Mouse (Mus musculus) spleen, postnatal 4 days (tissue): ENCODE measurements at regions not wholly inside any gene's neighbourhood (a gene's known extent, or its start where the extent isn't known, plus 50 kb on each side); places are given as distances from the start of the nearest gene placed in this dataset.

Source experiments
- DNase-seq, 2 experiments: peaks; one replicate each; pipeline ENCODE4 v3.0.0; 2022; ENCODE audit warnings: low spot score in 2 of 2

DNA sequence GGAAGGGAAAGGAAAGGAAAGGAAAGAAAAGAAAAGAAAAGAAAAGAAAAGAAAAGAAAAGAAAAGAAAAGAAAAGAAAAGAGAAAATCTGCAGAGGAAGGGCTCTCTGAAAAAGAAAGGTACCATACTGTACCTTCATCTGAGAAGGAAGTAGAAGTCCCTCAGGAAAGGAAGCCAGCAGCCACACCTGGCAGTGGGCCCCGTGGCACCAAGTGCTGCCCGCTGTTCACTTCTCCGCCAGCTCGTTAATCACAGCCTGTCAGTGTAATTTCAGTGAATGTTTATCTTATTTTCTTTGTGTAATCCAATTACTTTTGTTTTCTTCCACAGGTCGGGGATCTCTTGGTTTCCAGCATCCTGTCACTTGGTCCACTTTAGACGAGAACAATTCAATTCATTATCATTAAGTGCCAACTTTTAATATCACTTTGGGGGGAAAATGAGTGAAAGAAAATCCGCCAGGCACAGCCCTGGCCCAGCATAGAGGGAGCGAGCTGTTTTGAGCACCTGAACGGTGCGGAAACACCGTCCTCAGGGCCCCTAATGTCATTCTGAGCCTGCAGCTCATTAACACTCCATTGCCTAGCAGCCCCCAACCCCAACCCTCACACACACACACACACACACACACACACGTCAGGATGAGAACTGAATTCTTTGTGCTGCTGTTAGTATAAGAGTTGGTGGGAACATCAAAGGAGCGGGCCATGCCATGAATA, 309.7 kb downstream of the Irx2 start:
- no peak for DNase-seq

GRCm38 (mm10) chr13:72947374-72948165, 312.7 kb upstream of the Irx4 start:
- DNase-seq: no peak

DNA sequence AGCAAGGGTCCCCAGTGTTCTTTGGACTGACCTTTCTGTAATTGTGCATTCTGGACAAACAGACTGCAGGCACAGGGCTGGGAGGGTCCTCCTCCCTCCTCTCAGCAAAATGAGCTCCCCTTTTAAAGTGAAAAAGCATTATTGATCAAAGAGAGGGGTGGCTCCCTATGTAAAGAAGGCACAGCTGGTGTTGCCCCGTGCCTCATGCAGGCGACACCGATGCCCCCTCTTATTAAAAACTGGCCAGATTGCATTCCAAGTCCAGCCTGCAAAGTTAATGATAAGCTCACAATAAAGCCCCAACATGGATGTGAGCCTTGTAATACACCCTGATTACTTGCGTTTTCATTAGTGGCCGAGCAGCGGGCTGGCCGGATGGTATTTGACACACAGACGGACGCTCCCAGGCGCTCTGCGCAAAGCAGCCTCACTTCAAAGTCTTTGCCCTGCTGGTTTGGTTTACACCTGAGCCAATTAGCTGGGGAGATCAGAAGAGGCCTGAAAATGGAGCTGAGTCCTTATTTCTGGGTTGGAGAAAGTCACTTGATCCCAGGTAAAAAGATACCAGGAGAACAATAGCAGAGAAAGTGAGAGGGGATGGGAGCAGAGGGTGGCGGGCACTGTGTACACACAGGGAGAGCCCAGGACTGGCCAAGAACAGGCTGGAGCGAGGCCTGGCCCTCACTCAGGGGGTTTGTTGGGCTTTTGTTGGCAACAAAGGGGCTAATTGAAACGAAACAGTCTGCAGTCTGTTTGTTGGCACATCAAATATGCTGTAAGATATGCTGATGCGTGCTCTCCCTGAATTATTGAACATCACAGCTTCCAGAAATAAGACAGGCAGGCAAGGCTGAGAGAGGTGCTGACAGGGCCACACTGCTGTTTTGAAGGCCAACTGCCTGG, 301.4 kb upstream of the Irx4 start:
- no peak for DNase-seq

DNA sequence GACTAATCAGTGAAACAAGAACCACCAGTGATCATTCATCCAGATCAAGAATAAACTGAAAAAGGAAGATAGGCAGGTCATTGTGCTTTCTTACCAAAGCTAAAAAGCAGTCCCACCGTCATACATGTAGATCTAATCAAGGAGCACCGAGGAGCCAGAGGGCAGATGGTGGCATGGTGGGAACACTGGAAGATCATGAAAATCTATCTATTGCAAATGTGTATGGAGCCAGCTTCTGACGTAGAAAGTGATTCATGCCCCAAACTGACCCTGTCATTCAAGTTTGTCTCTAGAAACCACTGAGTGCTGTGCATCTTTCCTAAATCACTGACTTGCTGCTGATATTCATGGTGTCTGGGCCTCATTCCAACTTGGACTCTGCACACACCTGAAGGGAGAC, 299.0 kb upstream of the Irx4 start:
- DNase-seq: no peak

- peak in 1 of 2 experiments; percentile 25 for DNase-seq
These were observed 288.1 kb upstream of the Irx4 start for GRCm38 (mm10) chr13:72972165-72972564.

DNA sequence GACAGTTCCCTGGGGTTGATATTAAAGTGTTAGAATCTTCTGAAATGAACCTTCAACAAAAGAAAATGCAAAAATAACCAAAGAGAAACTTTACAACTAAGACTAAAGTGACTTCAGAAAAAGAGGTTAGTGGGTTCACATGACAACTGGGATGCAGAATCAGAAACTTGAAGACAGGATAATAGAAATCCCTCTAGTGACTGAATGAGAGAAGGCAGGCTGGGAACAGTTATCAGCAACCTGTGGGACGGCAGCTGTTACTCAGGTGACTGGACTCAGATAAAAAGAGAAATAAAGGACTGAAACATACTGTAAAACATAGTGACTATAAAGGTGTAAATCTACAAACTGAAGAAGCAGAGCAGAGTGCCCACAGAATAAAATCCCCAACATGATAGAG, 287.4 kb upstream of the Irx4 start:
- DNase-seq: peak in 1 of 2 experiments; percentile 10

DNA sequence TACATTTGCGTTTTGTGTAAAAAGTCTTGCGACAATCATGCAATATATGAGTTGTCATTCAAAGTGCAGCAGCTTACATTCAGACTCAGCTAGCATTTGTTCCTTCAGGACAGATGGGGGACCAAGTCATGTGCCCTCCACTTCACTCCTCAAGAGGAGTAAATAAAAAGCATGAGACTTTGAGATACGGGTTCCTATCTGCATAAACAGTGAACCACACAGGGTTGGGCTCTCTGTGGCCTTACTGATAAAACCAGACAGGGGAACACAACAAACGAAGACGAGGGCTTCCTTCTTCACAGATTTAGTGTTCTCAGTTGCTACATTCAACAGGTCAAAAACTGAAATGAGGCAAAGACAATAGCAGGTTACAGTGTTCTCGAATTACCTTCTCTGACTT, 283.1 kb upstream of the Irx4 start:
- DNase-seq: peak in 1 of 2 experiments; percentile 7

DNA sequence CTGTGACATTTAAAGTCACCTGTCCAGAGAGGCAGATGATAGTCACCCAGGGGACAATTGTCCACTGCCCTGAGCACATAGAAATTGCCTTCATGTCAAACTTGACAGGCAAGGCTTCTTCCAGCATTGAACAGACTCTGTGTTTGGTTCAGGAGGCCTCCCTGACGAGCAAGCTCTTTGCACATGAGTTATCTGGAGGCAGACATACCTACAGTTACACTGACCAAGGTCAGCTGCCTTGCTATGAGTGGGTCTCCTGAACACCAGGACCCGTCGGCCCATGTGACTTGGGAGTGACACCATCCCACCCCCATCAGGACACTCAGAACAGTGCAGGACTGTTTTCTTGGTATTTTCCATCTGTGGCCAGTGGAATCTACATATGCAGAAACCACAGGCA, 282.3 kb upstream of the Irx4 start:
- DNase-seq: peak in 1 of 2 experiments; percentile 43

DNA sequence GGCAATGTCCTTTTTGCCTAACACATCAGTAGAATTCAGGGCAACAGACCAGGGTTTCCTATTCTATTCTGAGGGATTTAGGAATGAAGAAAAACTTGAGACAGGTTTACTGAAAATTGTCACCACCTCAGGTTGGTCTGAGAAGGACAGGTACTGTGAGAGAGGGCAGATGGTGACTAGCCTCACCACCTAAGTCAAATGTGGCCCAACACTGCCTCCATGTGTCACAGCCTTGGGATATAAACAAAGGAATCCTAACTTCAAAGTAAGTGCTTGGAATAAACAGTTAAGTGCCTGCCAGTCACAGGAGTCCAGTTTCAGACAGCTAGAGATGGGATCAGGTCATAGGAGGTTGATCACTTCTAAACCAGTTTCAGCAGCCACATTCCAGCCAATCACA, 281.3 kb upstream of the Irx4 start:
- peak in 1 of 2 experiments; percentile 29 for DNase-seq

GRCm38 (mm10) chr13:72992589-72993409, 267.5 kb upstream of the Irx4 start:
- peak; percentile 4 to 34 for DNase-seq

- peak; percentile 3 to 34 for DNase-seq
These were observed 266.8 kb upstream of the Irx4 start for GRCm38 (mm10) chr13:72993410-72993858.

- DNase-seq: peak in 1 of 2 experiments; percentile 0
These were observed 265.7 kb upstream of the Irx4 start for GRCm38 (mm10) chr13:72994538-72994937.

- peak in 1 of 2 experiments; percentile 42 for DNase-seq
These were observed 251.3 kb upstream of the Irx4 start for GRCm38 (mm10) chr13:73008856-73009546.

- peak; percentile 1 to 40 for DNase-seq
These were observed 250.5 kb upstream of the Irx4 start for GRCm38 (mm10) chr13:73009547-73010475.

DNA sequence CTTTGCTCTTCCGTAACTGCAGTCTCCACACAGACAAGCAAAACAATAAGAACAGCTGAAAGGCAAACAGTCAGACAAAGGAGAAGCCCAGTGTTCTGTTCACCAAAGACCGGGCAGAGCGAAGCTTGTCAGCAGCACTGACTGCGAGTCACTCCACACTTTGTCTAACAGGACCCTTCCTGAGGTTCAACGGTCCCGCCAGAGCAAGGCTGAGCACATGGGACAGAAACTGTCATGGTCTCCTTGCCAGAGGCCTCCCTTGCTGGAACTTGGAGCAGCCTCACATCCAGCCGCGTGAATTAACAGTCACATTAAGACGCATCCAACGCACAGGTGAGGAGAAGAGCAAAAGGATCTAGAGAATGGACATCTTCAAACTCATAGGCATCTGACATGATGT, 241.1 kb upstream of the Irx4 start:
- DNase-seq: no peak

DNA sequence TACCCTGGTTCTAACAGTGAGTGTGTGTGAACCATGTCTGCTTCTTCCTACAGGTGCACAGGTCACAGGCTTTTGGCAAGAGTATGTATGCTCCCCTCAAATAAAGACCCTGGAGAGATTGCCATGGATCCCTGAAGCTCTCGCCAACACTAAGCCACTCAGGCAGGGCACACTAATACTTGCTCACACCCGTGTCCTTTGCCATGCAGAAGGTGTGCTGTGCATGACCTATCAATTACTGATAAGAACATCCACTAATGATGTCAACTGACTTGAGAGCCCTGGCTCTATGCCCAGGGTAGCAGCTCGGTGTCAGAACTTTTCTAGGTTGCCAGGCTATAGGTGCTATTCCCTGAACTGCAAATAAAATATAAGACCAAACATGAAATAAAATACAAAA, 229.1 kb upstream of the Irx4 start:
- peak in 1 of 2 experiments; percentile 13 for DNase-seq

DNA sequence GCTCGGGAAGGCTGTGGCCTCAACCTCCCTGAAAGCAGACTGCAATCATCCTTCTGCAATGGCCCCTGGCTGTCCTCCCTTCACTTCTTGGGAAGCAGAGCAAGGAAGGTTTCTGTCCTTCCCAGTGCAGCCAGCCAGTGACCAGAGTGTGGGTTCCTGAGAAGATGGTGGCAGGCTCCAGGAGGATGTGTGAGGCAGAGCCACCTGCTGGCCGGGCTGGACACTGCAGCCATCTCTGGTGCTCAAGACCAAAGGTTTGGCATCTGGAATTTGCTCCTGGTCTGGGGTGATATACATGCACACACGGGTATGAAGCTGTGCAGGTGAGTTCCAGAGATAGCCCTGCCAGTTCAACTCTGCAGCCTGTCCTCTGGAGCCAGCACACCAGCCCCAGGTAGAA, 227.2 kb upstream of the Irx4 start:
- peak in 1 of 2 experiments; percentile 62 for DNase-seq

DNA sequence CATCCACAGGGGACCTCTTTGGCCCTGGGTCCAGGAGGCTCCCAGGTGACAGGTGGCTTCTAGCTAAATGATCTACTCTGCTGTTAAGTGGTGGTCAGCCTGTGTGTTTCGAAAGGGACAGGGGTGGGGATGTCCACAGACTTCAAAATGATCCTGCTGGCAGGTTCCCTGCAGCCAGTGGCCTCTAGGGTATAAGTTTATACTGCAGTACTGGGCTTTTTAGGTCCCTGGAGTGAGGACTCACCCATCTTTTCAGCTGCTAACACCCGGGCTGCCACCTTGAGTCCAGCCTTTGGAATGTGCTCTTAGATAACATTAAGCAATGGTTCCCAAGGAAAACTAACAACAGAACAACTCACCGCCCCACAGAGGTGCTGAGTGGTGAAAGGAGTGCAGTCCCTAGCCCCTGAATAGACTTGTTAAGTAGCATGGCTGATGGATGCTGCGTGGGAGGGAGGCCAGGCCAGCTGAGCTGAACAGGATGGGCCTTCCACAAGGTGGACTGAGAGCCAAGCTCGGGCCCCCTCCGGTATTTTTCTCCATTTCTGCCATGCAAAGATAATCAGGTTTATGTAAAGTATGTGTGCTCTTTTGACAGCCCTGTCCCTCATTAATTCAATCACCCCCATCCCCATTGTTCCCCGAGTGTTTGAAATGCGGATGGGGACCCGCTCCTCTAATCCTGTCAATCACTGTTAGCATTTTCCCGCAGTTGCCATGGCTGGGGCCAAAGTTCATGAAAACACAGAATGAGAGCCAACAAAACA, 226.0 kb upstream of the Irx4 start:
- DNase-seq: peak in 1 of 2 experiments; percentile 45
